Mouse (Mus musculus): ENCODE data around the gene Gm11554. TPM values are rescaled to one million over a fixed set of nuclear protein-coding genes. Genes with fewer than 3 reads are reported as not detected.
"Not testable (repeated sequence)": the region's sequence is repeated elsewhere in the genome, so short reads cannot be mapped to it uniquely, and the experiment has no call there.

The Gm11554 gene
- polyA plus RNA-seq, 1 experiment from 2014 or later = not detected

- H3K27ac ChIP-seq (replicated peaks; ENCODE audit: low read depth, low read length) = no peak within 1 kb of the TSS
- DNase-seq (ENCODE audit: low spot score) (no peak), ATAC-seq (replicated peaks; ENCODE audit: insufficient number of reproducible peaks, low FRiP score, low TSS enrichment, low read depth) (no peak)
- no peaks in the 10 kb centered on the region for H3K36me3 ChIP-seq (replicated peaks; ENCODE audit: control insufficient read depth, insufficient read depth, low read depth, low read length)
- 83% methylated on average over 2 of the region's 2 CpGs for WGBS
- no peaks in the 10 kb centered on the region for H3K27me3 ChIP-seq (ENCODE audit: control insufficient read depth, insufficient read depth, low read length)
- no peak within 1 kb of the TSS for H3K4me3 ChIP-seq (ENCODE audit: low read depth, low read length)
- no peaks in the 10 kb centered on the region for H3K9me3 ChIP-seq (replicated peaks; ENCODE audit: control insufficient read depth, low read length)
- H3K9ac ChIP-seq (replicated peaks; ENCODE audit: low read length) = no peak within 1 kb of the TSS
- H3K4me1 ChIP-seq (ENCODE audit: control insufficient read depth, insufficient read depth, low read length) = no peaks in the 10 kb centered on the region
- no peak within 1 kb of the TSS for H3K4me2 ChIP-seq (ENCODE audit: low read depth, low read length)
Observed at GRCm38 (mm10) chr11:99793367-99793766, 10.9 kb downstream of the Gm11554 start, which contains the start of gene Gm11596. TSS of gene Gm11596 (minus strand) at chr11:99793467.

GRCm38 (mm10) chr11:99784900-99785299, 19.3 kb downstream of the Gm11554 start, which contains the start of gene Krtap4-9:
TSS of gene Krtap4-9 (plus strand) at chr11:99785200.
- DNase-seq (ENCODE audit: low spot score); H3K27ac ChIP-seq (replicated peaks; ENCODE audit: low read depth, low read length); H3K4me3 ChIP-seq (ENCODE audit: low read depth, low read length); H3K4me1 ChIP-seq (ENCODE audit: control insufficient read depth, insufficient read depth, low read length); H3K27me3 ChIP-seq (ENCODE audit: control insufficient read depth, insufficient read depth, low read length); H3K9me3 ChIP-seq (replicated peaks; ENCODE audit: control insufficient read depth, low read length); ATAC-seq (replicated peaks; ENCODE audit: insufficient number of reproducible peaks, low FRiP score, low TSS enrichment, low read depth); H3K4me2 ChIP-seq (ENCODE audit: low read depth, low read length); H3K36me3 ChIP-seq (replicated peaks; ENCODE audit: control insufficient read depth, insufficient read depth, low read depth, low read length); H3K9ac ChIP-seq (replicated peaks; ENCODE audit: low read length): not testable (repeated sequence)

- no peak within 1 kb of the TSS for H3K27ac ChIP-seq (replicated peaks; ENCODE audit: low read depth, low read length)
- DNase-seq (ENCODE audit: low spot score) = no peak
- H3K4me2 ChIP-seq (ENCODE audit: low read depth, low read length) = no peak within 1 kb of the TSS
- H3K9me3 ChIP-seq (replicated peaks; ENCODE audit: control insufficient read depth, low read length) = no peaks in the 10 kb centered on the region
- H3K9ac ChIP-seq (replicated peaks; ENCODE audit: low read length) = no peak within 1 kb of the TSS
- H3K4me1 ChIP-seq (ENCODE audit: control insufficient read depth, insufficient read depth, low read length) = no peaks in the 10 kb centered on the region
- no peaks in the 10 kb centered on the region for H3K36me3 ChIP-seq (replicated peaks; ENCODE audit: control insufficient read depth, insufficient read depth, low read depth, low read length)
- H3K4me3 ChIP-seq (ENCODE audit: low read depth, low read length) = no peak within 1 kb of the TSS
- 87% methylated on average over 2 of the region's 2 CpGs for WGBS
- H3K27me3 ChIP-seq (ENCODE audit: control insufficient read depth, insufficient read depth, low read length) = no peaks in the 10 kb centered on the region
- ATAC-seq (replicated peaks; ENCODE audit: insufficient number of reproducible peaks, low FRiP score, low TSS enrichment, low read depth) = no peak
Observed at GRCm38 (mm10) chr11:99780604-99781003, 23.6 kb downstream of the Gm11554 start, which contains the start of gene Krtap4-8. TSS of gene Krtap4-8 (minus strand) at chr11:99780704.

- Histone ChIP-seq H3K4me1 (ENCODE audit: control insufficient read depth, insufficient read depth, low read length) (no peaks in the 10 kb centered on the region), H3K4me2 (ENCODE audit: low read depth, low read length) (no peak overlapping the region), H3K27me3 (ENCODE audit: control insufficient read depth, insufficient read depth, low read length) (no peaks in the 10 kb centered on the region), H3K4me3 (ENCODE audit: low read depth, low read length) (no peak overlapping the region), H3K9ac (replicated peaks; ENCODE audit: low read length) (no peak overlapping the region), H3K27ac (replicated peaks; ENCODE audit: low read depth, low read length) (no peak overlapping the region), H3K9me3 (replicated peaks; ENCODE audit: control insufficient read depth, low read length) (no peaks in the 10 kb centered on the region), H3K36me3 (replicated peaks; ENCODE audit: control insufficient read depth, insufficient read depth, low read depth, low read length) (no peaks in the 10 kb centered on the region)
- DNase-seq (ENCODE audit: low spot score) = no peak
- 54% methylated on average over 7 of the region's 7 CpGs for WGBS
- no peak for ATAC-seq (replicated peaks; ENCODE audit: insufficient number of reproducible peaks, low FRiP score, low TSS enrichment, low read depth)
Observed at GRCm38 (mm10) chr11:99778401-99778800, 25.8 kb downstream of the Gm11554 start.

- not testable (repeated sequence) for H3K4me2 ChIP-seq (ENCODE audit: low read depth, low read length); H3K36me3 ChIP-seq (replicated peaks; ENCODE audit: control insufficient read depth, insufficient read depth, low read depth, low read length); H3K9me3 ChIP-seq (replicated peaks; ENCODE audit: control insufficient read depth, low read length); H3K9ac ChIP-seq (replicated peaks; ENCODE audit: low read length); DNase-seq (ENCODE audit: low spot score); H3K27ac ChIP-seq (replicated peaks; ENCODE audit: low read depth, low read length); H3K27me3 ChIP-seq (ENCODE audit: control insufficient read depth, insufficient read depth, low read length); H3K4me1 ChIP-seq (ENCODE audit: control insufficient read depth, insufficient read depth, low read length); ATAC-seq (replicated peaks; ENCODE audit: insufficient number of reproducible peaks, low FRiP score, low TSS enrichment, low read depth); H3K4me3 ChIP-seq (ENCODE audit: low read depth, low read length)
Observed at GRCm38 (mm10) chr11:99772813-99773212, 31.4 kb downstream of the Gm11554 start, which contains the start of gene Gm11595. TSS of gene Gm11595 (minus strand) at chr11:99772913.

- ATAC-seq (replicated peaks; ENCODE audit: insufficient number of reproducible peaks, low FRiP score, low TSS enrichment, low read depth) = no peak
- no peaks in the 10 kb centered on the region for H3K36me3 ChIP-seq (replicated peaks; ENCODE audit: control insufficient read depth, insufficient read depth, low read depth, low read length)
- 59% methylated on average over 2 of the region's 2 CpGs for WGBS
- no peaks in the 10 kb centered on the region for H3K4me1 ChIP-seq (ENCODE audit: control insufficient read depth, insufficient read depth, low read length)
- no peaks in the 10 kb centered on the region for H3K27me3 ChIP-seq (ENCODE audit: control insufficient read depth, insufficient read depth, low read length)
- H3K9me3 ChIP-seq (replicated peaks; ENCODE audit: control insufficient read depth, low read length) = no peaks in the 10 kb centered on the region
- DNase-seq (ENCODE audit: low spot score) = no peak
- no peak overlapping the region for H3K4me2 ChIP-seq (ENCODE audit: low read depth, low read length)
- no peak overlapping the region for H3K9ac ChIP-seq (replicated peaks; ENCODE audit: low read length)
- H3K4me3 ChIP-seq (ENCODE audit: low read depth, low read length) = no peak overlapping the region
- no peak overlapping the region for H3K27ac ChIP-seq (replicated peaks; ENCODE audit: low read depth, low read length)
Observed at GRCm38 (mm10) chr11:99768410-99768809, 35.8 kb downstream of the Gm11554 start.

- no peaks in the 10 kb centered on the region for H3K4me1 ChIP-seq (ENCODE audit: control insufficient read depth, insufficient read depth, low read length)
- H3K9ac ChIP-seq (replicated peaks; ENCODE audit: low read length) = no peak overlapping the region
- no peak overlapping the region for H3K4me3 ChIP-seq (ENCODE audit: low read depth, low read length)
- no peaks in the 10 kb centered on the region for H3K9me3 ChIP-seq (replicated peaks; ENCODE audit: control insufficient read depth, low read length)
- ATAC-seq (replicated peaks; ENCODE audit: insufficient number of reproducible peaks, low FRiP score, low TSS enrichment, low read depth) (no peak), DNase-seq (ENCODE audit: low spot score) (no peak)
- WGBS = 96% methylated on average over 1 of the region's 1 CpGs
- no peaks in the 10 kb centered on the region for H3K27me3 ChIP-seq (ENCODE audit: control insufficient read depth, insufficient read depth, low read length)
- H3K36me3 ChIP-seq (replicated peaks; ENCODE audit: control insufficient read depth, insufficient read depth, low read depth, low read length) = no peaks in the 10 kb centered on the region
- H3K27ac ChIP-seq (replicated peaks; ENCODE audit: low read depth, low read length) = no peak overlapping the region
- no peak overlapping the region for H3K4me2 ChIP-seq (ENCODE audit: low read depth, low read length)
Observed at GRCm38 (mm10) chr11:99758877-99759276, 45.4 kb downstream of the Gm11554 start.

Data from embryonic facial prominence, embryonic 11.5 days (tissue).